Mouse (Mus musculus): ENCODE measurements around the gene Gm2564. TPM values are rescaled to one million over a fixed set of nuclear protein-coding genes. Genes with fewer than 3 reads are reported as not detected.
"Not testable (repeated sequence)": the region's sequence is repeated elsewhere in the genome, so short reads cannot be mapped to it uniquely, and the experiment has no call there.

Gm2564 gene
- 1 to 10 TPM; 1.7 to 2.1 TPM for total RNA-seq (2021)
- long read RNA-seq, experiment 1: 0 reads
- long read RNA-seq, experiment 2: 0 reads

DNA sequence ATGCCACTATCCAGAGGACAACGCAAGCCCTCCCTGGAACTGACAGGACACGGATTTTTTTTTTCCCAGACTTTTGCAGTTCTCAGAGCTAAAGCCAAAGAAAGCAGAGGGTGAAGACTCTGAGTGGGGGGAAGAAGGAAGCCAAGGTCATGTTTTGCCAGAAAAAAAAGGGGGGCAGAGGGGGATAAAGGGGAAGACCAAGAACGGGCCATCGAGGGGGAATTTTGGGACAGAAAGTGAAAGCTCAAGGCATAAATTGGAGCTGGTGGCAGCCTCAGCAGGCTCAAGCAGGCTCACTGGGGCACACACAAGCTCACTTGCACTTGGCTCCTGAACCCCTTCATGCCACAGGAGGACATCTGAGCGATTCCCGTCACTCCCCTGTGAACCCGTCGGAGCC is at the start of gene Gm2564:
Gene Gm2564, plus strand, starts transcription at position 301 of the 400 bp plus-strand sequence.
- DNase-seq: not testable (repeated sequence)

DNA sequence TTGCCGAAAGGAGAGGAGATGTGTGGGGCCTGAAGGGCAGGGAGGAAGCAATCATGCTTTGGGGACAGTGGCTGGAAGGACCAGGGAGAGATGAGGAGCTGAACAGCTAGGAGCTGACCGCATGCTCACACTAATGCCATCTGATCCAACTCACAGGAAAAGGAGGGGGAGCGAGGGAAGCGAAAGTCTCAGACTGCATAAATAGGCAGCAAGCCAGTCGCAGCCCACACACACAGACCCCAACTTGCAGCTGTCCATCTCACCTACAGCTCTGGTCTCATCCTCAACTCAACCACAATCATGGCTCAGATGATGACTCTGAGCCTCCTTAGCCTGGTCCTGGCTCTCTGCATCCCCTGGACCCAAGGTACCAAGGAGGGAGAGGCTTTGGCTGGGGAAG is 17.6 kb upstream of the Gm2564 start, which contains the start of gene Gm10591:
Gene Gm10591, plus strand, starts transcription at position 301 of the 400 bp plus-strand sequence.
- DNase-seq: not testable (repeated sequence)

- not testable (repeated sequence) for DNase-seq
Measured at GRCm38 (mm10) chr4:42654951-42655350, 25.4 kb downstream of the Gm2564 start, which contains the start of gene Ccl27b. Gene Ccl27b (plus strand): TSS chr4:42655251.

DNA sequence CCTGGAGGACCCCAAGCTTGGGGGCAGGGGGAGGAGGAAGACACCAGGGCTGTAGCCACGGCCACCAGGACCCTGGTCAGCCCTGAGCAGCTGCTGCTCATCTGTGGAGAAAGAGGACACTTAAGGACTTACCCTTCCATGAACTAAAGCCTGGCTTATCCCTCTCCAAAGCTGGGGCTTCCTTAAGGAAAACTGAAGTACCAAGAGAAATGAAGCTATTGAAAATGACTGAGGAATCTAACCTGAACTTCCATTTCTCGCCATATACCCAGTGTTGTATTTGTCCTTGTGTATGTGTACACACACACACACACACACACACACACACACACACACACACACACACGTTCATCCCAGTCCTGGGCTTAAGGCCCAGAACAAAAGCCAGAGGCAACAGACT is 32.3 kb downstream of the Gm2564 start, which contains the start of gene Il11ra2:
Gene Il11ra2, minus strand, starts transcription at position 101 of the 400 bp plus-strand sequence.
- not testable (repeated sequence) for DNase-seq

DNA sequence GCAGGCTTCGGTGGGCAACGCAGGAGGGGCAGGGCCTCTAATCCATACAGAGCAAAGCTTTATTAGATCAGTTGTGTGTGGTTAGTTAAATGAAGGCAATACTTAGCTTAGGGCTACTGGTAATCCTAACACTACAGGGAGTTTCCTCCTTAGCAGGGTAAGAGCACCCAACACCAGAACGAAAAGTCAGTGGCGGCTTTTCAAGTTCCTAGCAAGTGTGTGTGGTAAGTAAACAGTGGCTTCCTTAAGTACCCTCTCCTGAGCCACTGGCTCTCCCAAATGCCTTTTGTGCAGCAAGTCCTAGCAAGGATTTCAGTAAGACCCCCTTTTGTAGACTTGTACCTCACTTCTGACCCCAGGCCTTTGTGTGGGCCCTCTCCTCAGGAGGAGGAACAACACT is 45.9 kb downstream of the Gm2564 start:
- DNase-seq: not testable (repeated sequence)

- DNase-seq: not testable (repeated sequence)
Measured at GRCm38 (mm10) chr4:42679365-42679764, 49.8 kb downstream of the Gm2564 start.

GRCm38 (mm10) chr4:42680374-42681356 is 51.1 kb downstream of the Gm2564 start:
- DNase-seq: not testable (repeated sequence)

Other genes starting within 250 kb of the Gm2564 start
- not detected for gene Gm21586, start 190.3 kb upstream of the Gm2564 start, total RNA-seq (2021)
- gene Gm2163, start 163.0 kb upstream of the Gm2564 start, total RNA-seq (2021): under 1 TPM in 1 of 2 experiments, not detected in 1; 0.14 TPM
- gene Fam205a2, start 101.5 kb upstream of the Gm2564 start, total RNA-seq (2021): not detected
- not detected for gene Gm10591, start 17.5 kb upstream of the Gm2564 start, total RNA-seq (2021)
- not detected for gene Ccl27b, start 25.5 kb downstream of the Gm2564 start, total RNA-seq (2021)
- gene Il11ra2, start 32.2 kb downstream of the Gm2564 start, total RNA-seq (2021): not detected
- not detected for gene 4930578G10Rik, start 105.8 kb downstream of the Gm2564 start, total RNA-seq (2021)
- gene Ccl19, start 126.9 kb downstream of the Gm2564 start, total RNA-seq (2021): not detected
- gene Ccl21a, start 144.3 kb downstream of the Gm2564 start, total RNA-seq (2021): 1 to 10 TPM; 7.7 to 8.6 TPM
- gene Fam205a1, start 224.2 kb downstream of the Gm2564 start, total RNA-seq (2021): not detected
- not detected for gene Gm12394, start 227.1 kb downstream of the Gm2564 start, total RNA-seq (2021)
- gene Fam205c, start 244.5 kb downstream of the Gm2564 start, total RNA-seq (2021): under 1 TPM; 0.38 to 0.63 TPM

Data from gastrocnemius, postnatal 10 days (tissue).